Mouse (Mus musculus) regulatory T cell (primary cell): ENCODE measurements at regions not wholly inside any gene's neighbourhood (a gene's known extent, or its start where the extent isn't known, plus 50 kb on each side); places are given as distances from the start of the nearest gene placed in this dataset.

Experiments used
- in situ Hi-C: fragments of 300-600 bp; cut with MboI, MseI; formaldehyde crosslinking; loops from one replicate; pipeline ENCODE4 v1.15.1; 2025; ENCODE audit warnings: high pct_unique_total_duplicates

- in situ Hi-C loops = no loop called here
These were observed 205.9 kb upstream of the Dynlrb2 start for GRCm38 (mm10) chr8:116298891-116299290.

DNA sequence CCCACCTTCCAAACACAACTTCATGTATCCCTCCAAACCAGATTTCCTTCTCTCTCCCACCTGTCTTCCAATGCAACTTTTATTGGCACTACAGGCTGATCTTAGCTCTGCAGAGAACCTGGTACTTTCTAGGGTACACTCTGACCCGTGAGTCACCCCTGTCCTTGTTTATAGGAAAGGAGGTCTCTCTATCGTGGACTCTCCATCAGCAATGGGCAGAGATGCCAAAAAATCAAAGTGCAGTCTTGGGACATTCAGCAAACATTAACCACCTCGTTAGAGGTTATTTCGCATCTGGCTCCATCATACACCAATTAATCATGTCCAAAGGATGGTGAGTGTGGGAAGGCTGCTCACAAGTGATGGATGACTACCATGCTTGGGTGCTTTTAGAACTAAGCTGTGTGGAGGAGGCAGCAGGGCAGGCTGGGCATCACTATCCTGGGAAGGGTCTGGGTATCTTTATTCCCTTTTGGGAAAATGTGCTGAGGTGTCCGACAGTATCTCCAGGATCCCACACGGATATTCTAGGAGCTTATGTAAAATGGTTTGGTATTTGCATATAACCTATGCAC, 214.0 kb upstream of the Dynlrb2 start:
- in situ Hi-C loops = no loop called here

- in situ Hi-C loops = no loop called here
These were observed 215.5 kb upstream of the Dynlrb2 start for GRCm38 (mm10) chr8:116289237-116289636.

DNA sequence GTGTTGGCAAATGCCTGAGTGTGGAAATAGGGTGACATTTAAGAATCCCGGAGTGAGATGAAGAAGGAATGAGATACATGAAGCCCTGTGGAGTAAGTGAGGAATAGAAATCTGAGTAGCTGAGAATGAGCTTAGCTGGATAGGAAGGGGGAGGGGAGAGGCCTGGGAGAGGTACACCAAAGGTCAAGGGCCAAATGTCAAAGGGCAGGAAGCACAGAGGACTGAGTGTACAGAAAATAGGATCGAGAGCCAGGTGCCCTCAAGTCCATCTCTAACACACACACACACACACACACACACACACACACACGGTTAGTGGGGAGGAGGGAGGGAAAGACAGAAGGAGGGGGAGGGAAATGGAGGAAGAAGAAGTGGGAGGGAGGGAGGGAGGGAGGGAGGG, 220.8 kb upstream of the Dynlrb2 start:
- in situ Hi-C loops = no loop called here

- in situ Hi-C loops = no loop called here
These were observed 222.4 kb upstream of the Dynlrb2 start for GRCm38 (mm10) chr8:116282341-116282740.

- in situ Hi-C loops = no loop called here
These were observed 229.8 kb upstream of the Dynlrb2 start for GRCm38 (mm10) chr8:116275014-116275413.

- in situ Hi-C loops = no loop called here
These were observed 233.5 kb upstream of the Dynlrb2 start for GRCm38 (mm10) chr8:116271238-116271637.

DNA sequence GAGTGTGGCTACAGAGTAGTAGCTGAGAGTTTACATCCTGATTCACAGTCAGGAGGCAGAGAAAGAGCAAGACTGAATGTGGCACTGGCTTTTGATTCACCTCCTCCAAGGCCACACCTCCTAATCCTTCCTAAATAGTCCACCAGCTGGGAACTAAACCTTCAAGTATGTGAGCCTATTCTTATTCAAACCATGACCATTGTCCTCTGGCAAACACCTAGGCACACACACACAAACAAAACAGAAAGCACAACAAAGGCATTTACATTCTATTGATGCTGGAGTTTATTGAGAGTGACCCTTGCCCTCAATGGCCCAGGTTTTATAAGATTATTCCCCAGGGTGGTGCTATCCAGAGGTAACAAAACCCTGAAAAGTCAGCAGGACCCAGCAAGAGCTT, 235.4 kb upstream of the Dynlrb2 start:
- in situ Hi-C loops = no loop called here

GRCm38 (mm10) chr8:116268685-116269084, 236.1 kb upstream of the Dynlrb2 start:
- in situ Hi-C loops = no loop called here

DNA sequence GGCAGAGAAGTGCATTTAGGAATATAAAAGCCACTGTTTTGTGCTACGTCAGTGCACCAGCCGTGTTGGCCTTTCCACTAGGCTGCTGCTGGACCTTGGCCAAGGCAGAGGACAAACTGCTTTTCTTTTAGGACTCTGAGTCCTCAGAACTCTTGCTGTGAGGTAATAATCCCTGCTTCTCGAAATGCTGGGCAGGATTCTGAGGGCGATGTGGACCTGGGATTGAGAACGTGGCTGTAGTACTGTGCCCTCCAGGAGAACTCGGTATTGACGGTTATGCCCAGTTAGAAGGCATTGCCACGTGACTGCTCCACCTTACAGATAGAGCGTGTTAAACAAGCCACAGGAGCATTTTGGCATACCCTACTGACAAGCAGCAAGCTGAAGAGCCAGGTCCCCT, 236.6 kb upstream of the Dynlrb2 start:
- in situ Hi-C loops = no loop called here

DNA sequence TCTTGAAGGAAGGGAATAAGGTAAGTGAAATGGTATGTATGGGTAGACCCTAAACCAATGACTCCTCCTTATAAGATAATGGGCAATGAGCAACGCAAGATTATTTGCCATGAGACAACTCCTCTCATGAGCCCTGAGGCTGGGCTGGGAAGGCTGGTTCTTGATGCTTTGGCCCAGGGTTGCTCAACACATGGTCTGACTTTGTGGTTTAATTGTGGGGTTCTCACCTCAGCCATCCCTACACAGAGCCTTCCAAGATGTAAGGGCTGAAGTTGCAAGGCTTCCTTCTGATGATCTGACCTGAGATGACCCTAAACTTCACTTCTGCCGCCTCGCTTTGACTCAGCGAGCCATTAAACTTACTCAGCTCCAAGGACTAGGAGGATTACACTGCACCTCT, 237.8 kb upstream of the Dynlrb2 start:
- in situ Hi-C loops = no loop called here

GRCm38 (mm10) chr8:116265591-116265990, 239.2 kb upstream of the Dynlrb2 start:
- in situ Hi-C loops = no loop called here

- in situ Hi-C loops = no loop called here
These were observed 240.7 kb upstream of the Dynlrb2 start for GRCm38 (mm10) chr8:116264078-116264477.

GRCm38 (mm10) chr8:116261286-116261685, 243.5 kb upstream of the Dynlrb2 start:
- in situ Hi-C loops = no loop called here

DNA sequence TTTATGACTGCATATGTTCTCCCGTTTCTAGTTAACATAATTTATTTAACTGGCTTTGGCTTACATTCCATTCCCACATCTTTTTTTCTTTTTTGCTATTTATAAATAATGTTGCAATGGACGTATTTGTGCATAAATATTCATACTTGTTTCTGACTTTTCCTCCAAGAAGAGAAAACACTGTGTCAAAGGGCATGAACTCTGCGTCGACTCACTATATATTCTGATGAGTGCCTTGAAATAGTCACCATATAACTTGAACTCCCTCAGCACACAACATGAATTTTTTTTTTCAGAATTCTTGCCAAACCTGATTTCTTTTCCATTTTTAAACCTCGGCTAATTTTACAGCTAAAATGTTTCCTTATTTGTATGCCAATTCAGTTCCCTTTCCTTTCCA, 249.4 kb upstream of the Dynlrb2 start:
- in situ Hi-C loops = no loop called here

DNA sequence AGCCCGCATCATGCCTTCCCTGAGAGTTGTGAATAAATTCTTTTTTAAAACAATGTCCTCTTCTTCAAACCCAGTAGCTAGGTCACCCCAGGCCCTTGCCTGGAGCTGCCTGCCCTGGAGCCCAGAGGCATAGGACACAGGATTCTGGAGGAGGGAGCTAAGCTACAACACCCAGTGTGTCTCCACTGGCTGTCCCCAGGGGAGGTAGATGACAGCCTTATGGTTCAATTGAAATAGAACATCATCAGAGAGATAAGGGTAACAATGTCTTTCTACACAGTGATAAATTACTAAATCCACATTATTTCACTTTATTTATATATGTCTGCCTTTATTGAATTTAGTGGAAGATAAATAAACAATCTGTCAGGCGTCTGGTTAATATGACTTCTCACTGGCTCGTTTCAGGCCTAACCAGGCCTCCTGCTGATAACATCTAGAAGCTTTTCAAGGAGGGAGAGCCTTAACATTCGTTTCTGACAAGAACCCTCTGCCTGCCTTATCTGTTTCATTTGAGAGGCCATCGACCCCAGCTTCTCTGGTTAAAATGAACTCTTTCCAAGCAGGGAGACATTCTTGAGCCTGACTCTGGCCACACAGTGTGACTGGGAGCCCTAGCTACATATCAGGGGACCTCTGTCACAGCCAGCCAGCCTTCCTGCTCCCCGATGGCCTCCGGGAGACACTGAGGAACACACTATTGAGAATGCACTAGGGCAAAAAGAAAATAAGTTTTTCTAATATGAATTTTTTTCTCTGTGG, 252.1 kb upstream of the Dynlrb2 start:
- in situ Hi-C loops = no loop called here

DNA sequence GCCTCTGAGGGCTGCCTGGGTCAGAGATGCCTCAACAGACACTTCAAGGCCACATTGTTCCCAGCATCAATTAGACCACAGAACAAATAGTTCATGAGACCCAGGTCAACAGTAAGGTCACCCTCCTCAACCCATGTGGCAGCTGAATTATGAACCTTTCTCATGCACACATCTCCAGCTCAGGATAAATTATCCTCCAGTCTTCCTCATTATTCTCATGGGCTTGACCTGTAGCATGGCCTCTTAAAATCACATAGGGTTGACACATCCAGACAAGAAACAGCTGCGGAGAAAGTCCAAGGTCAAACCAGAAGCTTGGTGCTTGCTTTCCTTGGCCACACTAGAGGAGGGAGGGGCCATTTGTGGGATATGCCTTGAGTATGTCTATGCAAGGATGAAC, 256.4 kb upstream of the Dynlrb2 start:
- in situ Hi-C loops = no loop called here

- in situ Hi-C loops = no loop called here
These were observed 261.3 kb upstream of the Dynlrb2 start for GRCm38 (mm10) chr8:116243493-116243892.

- in situ Hi-C loops = no loop called here
These were observed 261.8 kb upstream of the Dynlrb2 start for GRCm38 (mm10) chr8:116242972-116243371.

DNA sequence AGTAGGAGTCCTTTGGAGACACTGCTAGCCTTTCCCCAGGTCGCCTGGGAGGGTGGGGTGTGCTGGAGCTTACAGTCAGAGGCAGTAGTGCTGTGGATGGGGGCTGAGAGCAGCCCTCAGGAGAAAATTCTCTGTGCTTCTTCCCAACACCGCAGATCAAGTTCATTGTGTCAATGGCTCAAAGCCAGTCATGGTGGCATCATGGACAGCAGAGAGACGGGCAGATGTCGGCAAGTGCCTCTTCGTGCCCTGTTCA, 262.9 kb upstream of the Dynlrb2 start:
- in situ Hi-C loops = no loop called here

- in situ Hi-C loops = no loop called here
These were observed 263.4 kb upstream of the Dynlrb2 start for GRCm38 (mm10) chr8:116241146-116241986.

DNA sequence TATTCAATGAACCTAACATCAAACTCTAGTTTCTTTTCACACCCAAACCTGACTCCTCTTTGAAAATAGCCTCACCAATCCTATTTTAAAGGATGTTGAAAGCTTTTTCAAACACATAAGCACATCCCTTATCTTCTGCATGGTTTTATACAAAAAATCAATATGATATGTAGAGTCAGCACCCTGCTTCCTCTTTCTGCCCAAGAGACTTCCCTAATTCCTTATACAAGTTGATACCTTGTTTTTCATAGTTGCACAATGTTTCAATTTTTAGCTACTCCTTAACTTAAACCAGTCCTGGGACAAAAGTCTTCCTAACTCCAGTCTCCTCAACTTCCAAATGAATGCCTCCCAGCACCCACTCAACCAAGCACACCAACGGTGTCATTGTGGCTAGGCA, 266.1 kb upstream of the Dynlrb2 start:
- in situ Hi-C loops = no loop called here

DNA sequence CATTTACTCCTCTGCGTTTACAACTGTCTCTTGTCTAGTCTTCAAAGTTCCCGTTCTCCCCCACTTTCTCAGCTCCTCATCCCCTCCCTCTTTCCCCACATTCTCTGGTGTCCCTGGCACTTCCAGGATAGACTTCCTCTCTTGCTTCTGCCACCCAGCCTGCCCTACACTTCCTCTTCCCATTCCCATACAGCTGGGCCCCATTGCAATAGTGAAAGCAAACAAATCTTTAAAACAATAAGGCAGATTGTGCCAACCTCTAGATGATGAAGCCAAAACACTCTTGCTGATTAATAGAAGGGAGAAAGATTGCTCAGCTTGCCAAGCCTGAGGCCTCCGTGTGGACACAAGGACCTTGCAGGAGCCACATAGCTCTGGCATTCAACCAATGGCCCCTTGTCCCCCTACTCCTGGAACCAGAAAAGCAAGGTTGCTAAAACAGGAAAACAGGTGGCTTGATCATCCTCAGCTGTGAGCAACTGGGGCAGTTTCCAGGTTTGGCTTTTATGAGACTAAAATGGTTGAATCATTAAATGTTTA, 267.1 kb upstream of the Dynlrb2 start:
- in situ Hi-C loops = no loop called here
